Mouse (Mus musculus) adrenal gland, adult 18-20 months (tissue): ENCODE data around the gene Nceh1. TPM values are rescaled to one million over a fixed set of nuclear protein-coding genes. Genes with fewer than 3 reads are reported as not detected.

Experiments
- DNase-seq, 2 experiments: peaks; one replicate each; pipeline ENCODE4 v3.0.0; 2021 to 2022; ENCODE audit warnings: low spot score in 2 of 2
- total RNA-seq, 2 experiments: library from RNA; stranded (reverse); gene quantifications; 1 replicate in 1 of 2; 2 replicates in 1 of 2; pipeline ENCODE4 v1.2.3; 2021

Gene Nceh1
- total RNA-seq, 2 experiments from 2014 or later = 58.0 to 207 TPM

DNA sequence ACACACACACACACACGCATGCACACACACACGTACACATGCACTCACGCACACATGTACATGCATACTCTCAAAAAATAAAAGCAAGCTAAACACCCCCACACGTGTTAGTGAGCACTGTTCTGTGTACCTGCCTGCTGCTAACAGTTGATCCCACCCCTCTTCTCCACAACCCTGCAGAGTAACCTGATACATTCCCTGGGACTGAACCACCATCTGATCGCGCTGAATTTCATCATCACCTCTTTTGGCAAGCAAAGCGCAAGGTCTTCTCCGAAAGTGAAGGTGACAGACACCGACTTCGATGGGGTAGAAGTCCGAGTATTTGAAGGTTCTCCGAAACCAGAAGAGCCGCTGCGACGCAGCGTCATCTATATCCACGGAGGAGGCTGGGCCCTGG lies 39.7 kb downstream of the Nceh1 start:
- no peak for DNase-seq

DNA sequence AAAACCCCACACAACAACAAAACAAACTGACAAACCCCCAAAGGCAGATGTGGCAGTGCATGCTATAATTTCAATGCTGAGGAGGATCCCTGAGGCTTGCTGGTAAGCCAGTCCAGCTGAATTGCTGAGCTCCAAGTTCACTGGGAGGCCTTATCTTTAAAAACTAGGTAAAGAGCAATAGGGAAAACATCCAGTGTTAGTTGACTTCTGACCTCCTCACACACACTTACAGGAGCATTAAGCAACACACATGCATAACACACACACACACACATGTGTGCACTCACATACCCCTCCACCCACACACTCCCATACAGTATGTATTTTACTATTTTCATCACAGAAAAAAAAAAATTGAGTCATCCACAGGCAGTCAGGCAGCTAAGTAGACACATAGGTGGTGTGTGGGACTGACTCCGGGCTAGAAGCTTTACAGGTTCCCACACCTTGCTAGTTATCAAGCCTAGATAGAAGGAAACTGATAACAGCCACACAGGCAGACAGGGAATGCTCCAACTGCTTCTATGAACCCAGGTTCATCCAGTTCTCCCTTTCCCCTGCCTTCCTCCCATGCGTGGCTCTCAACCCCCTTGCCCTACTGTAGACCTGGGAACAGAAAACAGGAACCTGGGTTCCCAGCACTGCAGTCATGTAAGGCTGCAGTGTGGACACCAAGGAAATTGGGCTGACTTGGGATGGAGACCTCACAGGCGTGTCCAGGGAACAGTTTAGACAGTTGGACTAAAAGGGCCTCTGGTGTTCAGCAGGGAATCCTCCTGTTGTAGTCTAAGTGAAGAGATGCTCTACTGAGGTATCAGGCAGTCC lies 45.1 kb downstream of the Nceh1 start:
- DNase-seq = no peak

DNA sequence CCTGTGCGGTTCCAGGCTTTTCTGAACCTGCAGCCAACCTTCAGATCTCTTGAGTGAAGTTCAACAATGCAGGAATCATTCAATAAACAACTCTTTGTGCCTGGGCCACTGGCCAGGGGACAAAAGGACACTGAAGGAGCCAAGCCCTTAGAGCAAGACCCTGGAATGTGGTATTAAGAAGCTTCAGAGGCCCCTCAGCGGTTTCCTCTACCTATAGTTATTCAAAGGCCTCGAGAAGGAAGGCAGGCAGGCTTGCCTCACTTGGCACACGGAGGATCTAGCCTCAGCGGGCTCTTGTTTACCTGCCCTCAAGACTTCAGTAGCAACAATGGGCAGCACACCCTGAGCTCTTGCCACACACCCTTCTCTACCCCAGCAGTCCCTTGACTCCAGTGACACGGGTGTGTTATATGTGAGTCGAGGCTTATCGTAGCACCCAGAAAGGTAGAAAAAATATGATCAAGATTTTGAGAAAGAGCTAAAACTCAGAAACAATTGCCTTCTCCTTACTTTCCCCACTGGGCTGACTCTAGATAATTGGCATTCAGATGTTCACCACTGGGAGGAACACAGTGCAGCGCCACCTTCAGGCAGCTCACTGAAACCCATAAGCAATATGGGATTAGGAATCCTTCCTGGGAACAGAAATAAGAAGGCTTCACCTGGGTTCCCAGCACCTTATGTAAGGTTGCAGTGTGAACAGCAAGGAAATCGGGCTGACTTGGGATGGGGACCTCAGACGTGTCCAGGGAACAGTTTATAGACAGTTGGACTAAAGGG lies 46.0 kb downstream of the Nceh1 start:
- DNase-seq = no peak

DNA sequence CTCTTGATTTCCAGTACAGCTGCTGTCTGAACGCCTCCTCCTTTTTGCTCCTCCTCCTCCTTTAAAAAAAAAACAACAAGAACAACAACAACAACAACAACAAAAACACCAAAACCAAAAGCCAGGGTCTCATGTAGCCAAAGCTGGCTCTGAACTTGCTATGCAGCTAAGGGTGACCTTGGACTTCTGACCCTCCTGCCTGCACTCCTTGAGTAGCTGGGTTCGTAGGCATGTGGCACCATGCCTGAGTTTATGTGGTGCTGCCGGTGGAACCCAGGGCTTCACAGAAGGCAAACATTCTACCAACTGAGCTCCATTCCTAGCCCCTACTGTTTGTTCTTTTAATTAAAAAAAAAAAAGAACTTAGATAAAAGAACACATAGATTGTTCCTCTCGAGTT lies 50.6 kb downstream of the Nceh1 start:
- DNase-seq = no peak

DNA sequence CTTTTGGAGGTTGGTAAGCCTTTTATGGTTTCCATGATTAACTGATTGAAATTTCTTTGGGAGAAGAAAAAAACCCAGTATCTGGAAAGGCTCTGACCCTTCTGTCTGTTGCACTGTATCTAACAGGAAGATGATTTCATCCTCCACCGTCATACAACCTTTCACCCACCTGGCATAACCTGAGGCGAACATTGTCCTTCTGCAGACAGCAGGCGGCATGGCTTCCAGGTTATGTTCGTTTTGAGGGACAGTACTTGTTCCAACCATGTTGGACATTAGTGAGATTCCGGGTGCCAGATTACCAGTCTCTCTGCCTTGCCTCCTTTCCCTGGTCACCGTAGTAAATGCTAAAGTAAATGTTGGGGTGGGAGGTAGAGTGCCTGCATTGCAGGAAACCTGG lies 51.1 kb downstream of the Nceh1 start:
- DNase-seq = no peak

DNA sequence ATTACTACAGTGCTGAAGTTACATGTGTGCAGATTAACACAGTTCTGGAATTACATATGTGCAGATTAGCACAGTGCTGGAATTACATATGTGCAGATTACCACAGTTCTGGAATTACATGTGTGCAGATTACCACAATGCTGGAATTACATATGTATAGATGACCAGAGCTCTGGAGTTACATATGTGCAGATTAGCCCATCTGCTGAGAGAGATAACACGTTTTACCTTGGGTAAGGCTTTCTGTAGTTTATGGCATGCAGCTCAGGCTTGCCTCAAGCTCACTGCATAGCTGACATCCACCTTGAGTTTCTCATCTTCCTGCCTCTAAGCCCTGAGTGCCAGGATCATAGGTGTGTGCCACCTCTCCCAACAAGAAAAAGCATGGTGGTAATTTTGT lies 52.2 kb downstream of the Nceh1 start:
- no peak for DNase-seq

DNA sequence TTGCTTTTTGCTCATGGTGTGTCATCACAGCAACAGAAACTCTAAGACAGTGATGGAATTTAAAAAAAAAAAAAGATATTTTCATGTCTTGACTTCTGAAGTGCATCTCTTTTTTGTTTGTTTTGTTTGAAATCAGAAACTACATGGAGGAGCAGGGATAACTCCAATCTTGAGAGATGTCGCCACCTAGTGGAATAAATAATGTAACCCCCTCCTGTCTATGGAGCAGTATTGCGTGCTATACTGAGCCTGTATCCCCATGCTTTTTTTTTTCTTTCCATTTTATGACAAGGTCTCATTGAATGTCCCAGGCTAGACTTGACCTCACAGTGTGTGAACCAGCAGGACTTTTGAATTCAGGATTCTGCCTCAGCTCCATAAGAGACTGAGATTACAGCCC lies 54.5 kb downstream of the Nceh1 start:
- no peak for DNase-seq

DNA sequence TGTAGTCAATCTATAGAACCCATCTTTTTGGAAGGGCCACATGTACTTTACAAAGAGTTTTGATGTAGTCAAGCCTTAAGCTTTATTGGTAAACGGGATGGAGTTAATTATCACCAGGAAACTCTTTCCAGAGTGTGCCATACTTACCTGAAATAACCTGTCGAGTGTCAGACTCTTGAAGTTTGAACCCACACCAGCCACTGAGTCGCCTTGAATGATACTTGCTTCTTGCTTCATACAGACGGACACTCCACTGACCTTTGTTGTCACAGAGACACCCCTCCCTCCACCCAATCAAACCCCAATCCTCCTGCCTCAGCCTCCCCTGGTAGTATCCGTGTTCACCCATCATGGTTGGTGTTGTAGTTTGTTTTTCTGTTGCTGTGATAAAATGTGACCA lies 55.8 kb downstream of the Nceh1 start:
- no peak for DNase-seq

DNA sequence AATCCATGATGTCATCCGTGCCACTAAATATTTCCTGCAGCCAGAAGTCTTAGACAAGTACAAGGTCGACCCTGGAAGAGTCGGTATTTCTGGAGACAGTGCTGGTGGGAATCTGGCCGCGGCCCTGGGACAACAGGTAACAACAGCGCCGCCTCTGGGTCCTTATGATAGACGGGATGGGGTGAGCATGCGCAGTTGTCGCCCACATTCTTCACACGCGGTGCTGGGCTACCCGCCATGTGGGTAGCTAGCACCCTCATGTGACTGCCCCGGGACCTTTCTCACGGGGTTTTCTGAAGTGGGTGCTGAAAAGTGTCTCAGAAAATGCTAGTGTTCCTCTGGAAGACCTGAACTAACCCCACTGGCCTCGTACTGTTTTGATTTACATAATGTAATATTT lies 56.8 kb downstream of the Nceh1 start:
- peak in 1 of 2 experiments; percentile 40 for DNase-seq

DNA sequence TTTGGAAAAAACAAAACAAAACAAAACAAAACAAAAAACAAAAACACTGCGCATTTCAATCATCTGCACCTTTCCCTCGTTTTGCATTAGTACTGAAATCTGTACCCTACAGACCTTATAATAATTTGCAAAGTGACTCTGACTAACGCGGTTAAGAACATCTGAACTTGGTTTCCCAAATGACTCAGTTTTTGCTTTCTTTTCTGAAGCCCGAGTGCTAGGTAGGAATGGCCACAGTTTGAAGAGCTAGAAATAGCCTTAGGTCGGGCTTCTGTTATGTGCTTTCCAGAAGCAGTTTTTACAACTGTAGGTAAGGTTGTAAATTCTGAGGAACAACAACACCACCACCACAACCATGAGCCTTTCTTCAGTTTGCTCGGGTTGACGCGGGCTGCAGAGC lies 59.1 kb downstream of the Nceh1 start:
- no peak for DNase-seq

DNA sequence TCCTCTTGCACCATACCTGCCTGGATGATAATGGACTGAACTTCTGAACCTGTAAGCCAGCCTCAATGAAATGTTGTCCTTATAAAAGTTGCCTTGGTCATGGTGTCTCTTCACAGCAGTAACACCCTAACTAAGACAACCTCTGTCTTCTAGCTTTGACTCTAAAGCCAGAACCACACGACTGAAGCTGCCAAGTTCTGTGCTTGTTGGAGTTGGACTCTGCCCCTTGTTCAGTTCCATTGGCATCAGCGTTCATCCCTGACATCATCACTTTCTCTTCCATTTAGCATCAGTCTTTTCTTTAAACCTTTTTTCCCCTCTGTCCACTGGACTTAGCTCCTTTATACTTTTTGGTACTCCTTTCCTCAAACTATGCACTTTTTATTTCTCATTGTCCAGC lies 63.4 kb downstream of the Nceh1 start:
- no peak for DNase-seq

DNA sequence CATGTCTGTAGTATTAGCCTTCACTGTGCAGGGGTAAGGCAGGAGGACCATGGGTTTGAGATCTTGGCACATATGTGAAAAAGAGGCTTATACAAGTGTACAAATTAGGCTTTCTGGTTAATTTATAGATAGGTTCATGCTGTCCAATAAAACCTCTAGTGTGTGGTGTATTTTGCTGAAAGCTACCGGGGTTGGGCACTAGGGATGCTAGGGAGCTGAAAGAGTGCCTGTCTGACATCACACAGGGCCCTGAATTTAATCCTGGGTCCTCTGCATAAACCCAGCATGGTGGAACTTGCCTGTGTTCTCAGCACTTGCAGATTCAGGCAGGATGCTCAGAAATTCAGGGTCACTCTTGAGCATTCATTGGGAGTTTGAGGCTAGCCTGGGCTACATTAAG lies 65.0 kb downstream of the Nceh1 start:
- DNase-seq = no peak

DNA sequence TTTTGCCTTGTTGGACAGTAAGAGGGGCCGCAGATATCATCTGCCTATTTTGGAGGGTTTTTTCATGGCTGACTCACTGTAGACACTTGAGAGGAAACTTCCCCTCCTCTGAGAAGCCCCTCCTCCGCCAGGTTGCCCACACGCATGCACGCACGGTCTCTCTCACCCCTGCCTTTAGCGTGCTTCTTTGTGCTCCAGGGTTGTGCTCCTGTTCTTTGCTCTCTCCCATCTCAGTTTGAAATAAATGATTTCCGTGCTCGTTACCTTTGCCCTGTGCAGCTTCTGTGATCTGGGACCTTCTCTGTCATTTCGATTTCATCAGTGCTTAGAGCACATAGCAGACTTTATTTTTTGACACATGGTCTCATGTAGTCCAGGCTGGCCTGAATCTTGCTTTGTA lies 66.3 kb downstream of the Nceh1 start:
- DNase-seq = no peak

DNA sequence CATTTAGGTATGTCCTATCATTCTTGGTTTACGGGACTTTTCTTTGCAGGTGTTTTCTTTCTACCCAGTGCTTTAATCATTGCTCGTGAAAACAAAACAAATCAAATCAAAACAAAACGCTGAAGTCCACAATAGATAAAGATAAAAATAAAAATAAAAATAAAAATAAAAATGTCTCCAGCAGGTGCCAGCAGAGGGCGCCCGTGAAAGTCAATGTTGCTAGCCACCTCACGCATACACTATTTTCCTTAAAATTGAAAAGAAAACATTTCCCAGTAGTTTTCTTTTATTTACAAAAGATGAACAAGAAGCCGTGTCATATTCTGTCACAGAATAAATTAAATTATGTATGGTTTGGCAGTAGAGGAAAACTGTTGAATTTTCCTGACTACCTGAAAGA lies 68.2 kb downstream of the Nceh1 start:
- DNase-seq = no peak

DNA sequence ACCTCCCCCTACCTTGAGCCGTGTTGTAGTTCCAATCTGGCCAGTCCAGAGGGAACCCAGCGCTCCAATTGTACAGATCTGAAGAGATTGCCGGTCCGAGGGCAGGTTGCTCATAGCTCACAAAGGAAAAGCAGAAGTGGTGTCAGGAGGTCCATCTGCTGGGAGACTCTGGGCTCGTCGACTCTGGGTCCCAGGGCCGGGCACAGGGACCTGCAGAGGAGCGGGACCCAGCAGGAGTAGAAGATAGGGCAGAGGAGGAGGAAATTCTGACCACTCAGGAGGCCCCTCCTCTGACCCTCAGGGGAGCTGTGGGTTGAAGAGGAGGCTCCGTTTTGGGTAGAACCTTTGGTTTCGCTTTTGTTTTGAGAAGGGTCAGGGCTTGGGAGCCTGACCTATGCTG lies 75.7 kb downstream of the Nceh1 start:
- no peak for DNase-seq

DNA sequence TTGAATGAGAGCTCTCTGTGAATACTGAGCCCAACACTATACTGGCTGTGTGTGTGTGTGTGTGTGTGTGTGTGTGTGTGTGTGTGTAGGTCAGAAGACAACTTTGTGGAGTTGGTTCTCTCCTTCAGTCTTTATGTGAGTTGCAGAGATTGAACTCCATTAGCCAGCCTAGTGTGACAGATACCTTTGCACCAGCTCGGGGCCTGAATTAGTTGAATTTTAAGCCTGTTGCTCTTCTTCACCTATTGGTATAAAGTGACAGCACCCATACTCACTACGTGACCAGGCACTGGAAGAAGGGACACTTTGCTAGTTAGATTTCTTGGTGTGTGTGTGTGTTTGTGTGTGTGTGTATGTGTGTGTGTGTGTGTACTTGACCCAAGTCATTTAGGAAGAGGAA lies 77.6 kb downstream of the Nceh1 start:
- DNase-seq = no peak

DNA sequence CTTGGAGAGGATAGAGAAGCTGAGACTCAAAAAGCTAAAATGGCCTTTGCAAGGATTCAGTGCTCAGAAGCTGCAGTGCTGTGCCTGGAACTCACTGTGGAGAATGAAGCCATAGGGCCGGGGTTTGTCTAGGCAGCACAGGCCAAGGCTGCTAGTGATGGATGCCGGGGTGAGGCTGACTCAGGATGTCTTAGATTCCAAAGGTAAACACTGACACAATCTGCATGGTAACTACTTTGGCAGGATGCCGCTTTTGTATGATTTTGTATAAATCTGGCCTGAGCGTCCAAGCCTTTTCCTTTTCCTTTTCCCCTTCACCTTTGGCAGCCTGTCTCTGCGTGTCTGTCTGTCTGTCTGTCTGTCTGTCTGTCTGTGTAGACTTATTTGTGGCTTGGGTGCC lies 84.6 kb downstream of the Nceh1 start:
- DNase-seq = no peak

DNA sequence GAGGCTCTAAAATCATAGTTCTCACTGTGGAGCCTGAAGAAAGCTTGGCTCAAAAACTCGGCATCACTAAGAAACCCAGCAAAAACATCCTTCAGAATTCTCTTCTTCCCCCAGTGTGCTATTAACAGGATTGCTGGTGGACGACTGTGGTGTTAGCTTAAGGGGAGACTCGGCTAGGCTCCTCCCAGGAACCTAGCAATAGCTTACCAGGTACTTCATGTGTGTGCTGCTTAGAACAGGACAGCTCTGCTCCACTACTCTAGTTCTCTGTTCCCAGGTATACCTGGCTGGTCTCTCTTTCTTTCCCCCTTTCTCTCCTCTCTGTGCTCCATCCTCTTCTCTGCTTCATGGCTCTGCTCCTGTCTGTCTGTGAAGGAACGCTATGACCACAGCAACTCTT lies 85.1 kb downstream of the Nceh1 start:
- no peak for DNase-seq

DNA sequence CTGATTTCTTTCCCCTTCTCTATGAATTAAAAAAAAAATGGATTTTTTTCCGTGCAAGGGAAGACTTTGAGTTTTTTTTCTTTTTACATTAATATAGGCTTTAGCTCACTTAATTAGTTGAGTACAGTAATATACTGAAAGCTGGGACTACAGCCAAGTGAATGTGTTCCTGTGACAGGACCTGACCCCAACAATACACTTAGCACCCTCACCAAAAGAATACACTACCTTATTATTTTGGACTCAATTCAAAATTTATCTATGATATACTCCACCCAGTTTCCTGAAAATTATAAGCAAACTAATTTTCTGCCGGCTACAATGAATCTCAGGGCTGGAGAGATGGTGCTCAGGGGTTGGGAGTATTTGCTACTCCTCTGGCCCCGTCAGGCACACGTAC lies 86.4 kb downstream of the Nceh1 start:
- DNase-seq = no peak

DNA sequence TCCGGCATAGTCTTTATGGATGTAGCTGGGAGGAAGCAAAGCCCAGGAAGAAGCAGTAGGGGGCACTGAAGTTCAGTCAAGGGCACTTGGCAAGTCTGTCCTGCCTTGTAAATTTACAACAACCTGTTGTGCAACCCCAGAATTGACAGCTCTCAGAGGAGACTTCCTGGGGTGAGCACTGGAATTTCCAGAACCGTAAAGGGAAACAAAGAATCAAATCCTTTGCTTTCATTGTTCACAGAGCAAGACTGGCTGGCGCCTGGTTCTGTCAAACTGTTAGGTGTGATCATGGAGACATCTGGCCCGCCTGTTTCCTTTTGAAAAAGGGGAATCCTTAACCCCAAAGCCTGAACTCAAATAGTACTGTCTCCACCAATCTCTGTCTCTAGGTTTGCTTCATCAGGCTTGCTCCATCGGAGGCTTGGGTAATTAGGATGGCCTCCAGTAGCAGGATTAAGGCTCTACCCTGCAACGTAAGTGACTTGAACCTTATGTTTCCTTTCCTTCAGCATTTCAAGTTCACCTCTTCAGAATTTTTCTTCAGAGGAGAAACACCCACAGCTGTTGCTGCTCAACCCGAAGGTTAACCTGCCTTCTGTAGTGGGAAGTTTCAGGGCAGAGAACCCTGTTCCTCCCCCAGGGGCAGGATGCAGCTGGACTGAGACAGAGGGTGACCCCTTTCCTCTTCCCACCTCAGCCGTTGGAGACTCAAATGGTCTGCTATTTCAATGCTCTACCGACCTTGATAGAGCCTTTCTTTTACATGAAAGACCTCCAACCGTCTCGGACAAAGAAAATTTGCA lies 87.6 kb downstream of the Nceh1 start:
- peak; percentile 22 to 36 for DNase-seq

DNA sequence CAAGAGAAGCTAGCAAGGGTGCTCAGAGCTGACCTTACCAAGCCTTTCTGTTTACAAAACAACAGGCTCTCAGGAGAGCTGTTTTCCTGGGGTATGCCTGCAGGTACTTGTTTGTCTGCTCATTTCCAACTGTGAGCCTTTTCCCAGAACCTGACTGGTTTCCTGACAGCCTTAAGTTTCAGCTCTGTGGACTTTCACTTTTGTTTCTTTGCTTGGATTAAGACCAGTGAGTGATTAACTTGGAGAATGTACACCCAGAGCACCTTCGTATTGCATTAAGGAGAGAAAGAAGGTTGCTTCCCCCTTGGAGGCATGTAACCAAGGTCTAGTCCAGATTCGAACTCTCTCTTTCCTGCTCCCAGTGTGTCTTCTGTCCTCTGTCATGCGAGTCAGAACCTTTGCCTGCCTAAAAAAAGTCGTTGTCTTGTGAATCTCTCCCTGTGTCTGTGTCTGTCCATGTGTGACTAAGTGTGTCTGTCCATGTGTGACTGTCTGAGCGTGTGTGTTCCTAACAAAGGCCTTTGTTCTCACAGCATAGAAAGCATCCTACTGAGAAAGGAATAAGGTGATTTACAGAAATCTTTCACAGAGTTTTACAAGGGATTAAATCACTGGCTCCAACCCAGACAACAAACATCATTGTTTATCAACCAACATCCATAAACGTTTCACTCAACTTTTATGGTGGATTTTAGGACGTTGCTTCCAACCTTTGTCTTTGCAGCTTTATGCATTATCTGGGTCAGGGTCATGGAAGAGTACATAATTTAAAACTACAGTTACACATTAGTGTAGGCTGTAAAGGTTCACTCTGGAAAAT lies 90.4 kb downstream of the Nceh1 start:
- DNase-seq = no peak
